Mouse (Mus musculus) MEL (cell line): ENCODE data around the gene Zscan26. TPM values are rescaled to one million over a fixed set of nuclear protein-coding genes. Genes with fewer than 3 reads are reported as not detected.
"Not testable (repeated sequence)": the region's sequence is repeated elsewhere in the genome, so short reads cannot be mapped to it uniquely, and the experiment has no call there.

ENCODE experiments used
- DNase-seq: peaks from one replicate; pipeline ENCODE4 v3.0.0; 2011; ENCODE audit warnings: low read depth, low spot score
- H3K27ac ChIP-seq: 2 replicates; pipeline ENCODE4 v1.5.1; 2012; ENCODE audit warnings: low read depth, mild to moderate bottlenecking, control low read depth, low read length, moderate library complexity; ENCODE audit not compliant: control insufficient read depth
- H3K27me3 ChIP-seq, 2 experiments: fragments of 150-350 bp in 1 of 2; sonication (generic) in 1 of 2; 2 replicates each; pipeline ENCODE4 v1.6.1; 2012; ENCODE audit warnings: low read length in 2 of 2, mild to moderate bottlenecking in 2 of 2, improper control_type of control experiment in 1 of 2, moderate library complexity in 1 of 2; ENCODE audit not compliant: insufficient read depth in 2 of 2, control insufficient read depth in 1 of 2
- H3K36me3 ChIP-seq, 2 experiments: 2 replicates each; pipeline ENCODE4 v1.6.1; 2012 to 2014; ENCODE audit warnings: low read length in 2 of 2, improper control_type of control experiment in 1 of 2, inconsistent platforms in 1 of 2, mild to moderate bottlenecking in 1 of 2; ENCODE audit not compliant: insufficient read depth in 2 of 2, control insufficient read depth in 1 of 2
- H3K4me1 ChIP-seq, 2 experiments: fragments of 150-350 bp in 1 of 2; sonication (generic) in 1 of 2; 2 replicates each; pipeline ENCODE4 v1.6.1; 2012; ENCODE audit warnings: low read length in 2 of 2, improper control_type of control experiment in 1 of 2, mild to moderate bottlenecking in 1 of 2; ENCODE audit not compliant: insufficient read depth in 2 of 2, control insufficient read depth in 1 of 2
- H3K4me3 ChIP-seq, 2 experiments: fragments of 150-350 bp in 1 of 2; sonication (generic) in 1 of 2; 2 replicates each; pipeline ENCODE4 v1.5.1; 2012; ENCODE audit warnings: low read depth in 2 of 2, low read length in 2 of 2, mild to moderate bottlenecking in 2 of 2, moderate library complexity in 2 of 2, control low read depth in 1 of 2, improper control_type of control experiment in 1 of 2; ENCODE audit not compliant: control insufficient read depth in 1 of 2, insufficient read depth in 1 of 2
- H3K79me2 ChIP-seq: 2 replicates; pipeline ENCODE4 v1.6.1; 2012; ENCODE audit warnings: mild to moderate bottlenecking, low read length, moderate library complexity; ENCODE audit not compliant: control insufficient read depth, poor library complexity, insufficient read depth
- H3K9ac ChIP-seq: 2 replicates; pipeline ENCODE4 v1.6.1; 2012; ENCODE audit warnings: low read depth, mild to moderate bottlenecking, control low read depth, low read length, moderate library complexity; ENCODE audit not compliant: control insufficient read depth, poor library complexity, severe bottlenecking
- H3K9me3 ChIP-seq: fragments of 150-350 bp; sonication (generic); replicated peaks from 2 replicates; pipeline ENCODE4 v1.6.1; 2012; ENCODE audit warnings: mild to moderate bottlenecking, low read length, improper control_type of control experiment, moderate library complexity; ENCODE audit not compliant: insufficient read depth
- CHD2 ChIP-seq: IDR thresholded peaks from 2 replicates; pipeline ENCODE4 v1.6.1; 2011; ENCODE audit warnings: low read length, improper control_type of control experiment
- CTCF ChIP-seq, 3 experiments: IDR thresholded peaks in 2 of 3; conservative IDR thresholded peaks in 1 of 3; 2 replicates each; pipeline ENCODE4 v1.5.1; 2011 to 2012; ENCODE audit warnings: low read length in 3 of 3, low read depth in 2 of 3, mild to moderate bottlenecking in 2 of 3, improper control_type of control experiment in 1 of 3, inconsistent platforms in 1 of 3, mixed read lengths in 1 of 3, moderate library complexity in 1 of 3; ENCODE audit not compliant: control insufficient read depth in 1 of 3, insufficient read depth in 1 of 3, poor library complexity in 1 of 3, severe bottlenecking in 1 of 3
- EP300 ChIP-seq, 2 experiments: IDR thresholded peaks; 2 replicates each; pipeline ENCODE4 v1.6.1; 2011; ENCODE audit warnings: improper control_type of control experiment in 2 of 2, low read length in 2 of 2, low read depth in 1 of 2, mild to moderate bottlenecking in 1 of 2
- GATA1 ChIP-seq: IDR thresholded peaks from 2 replicates; pipeline ENCODE4 v1.6.1; 2011; ENCODE audit warnings: low read depth, low read length, improper control_type of control experiment
- JUND ChIP-seq: IDR thresholded peaks from 2 replicates; pipeline ENCODE4 v1.6.1; 2011; ENCODE audit warnings: low read depth, mild to moderate bottlenecking, improper control_type of control experiment, low read length
- MXI1 ChIP-seq: IDR thresholded peaks from 2 replicates; pipeline ENCODE4 v1.6.1; 2011; ENCODE audit warnings: mild to moderate bottlenecking, low read depth, low read length, improper control_type of control experiment
- POLR2AphosphoS2 ChIP-seq: IDR thresholded peaks from 2 replicates; pipeline ENCODE4 v1.6.1; 2011; ENCODE audit warnings: low read length, improper control_type of control experiment
- POLR2AphosphoS5 ChIP-seq: IDR thresholded peaks from 2 replicates; pipeline ENCODE4 v1.6.1; 2012; ENCODE audit warnings: low read depth, borderline replicate concordance, mild to moderate bottlenecking, inconsistent platforms, low read length, moderate library complexity, mixed read lengths
- ZMIZ1 ChIP-seq: IDR thresholded peaks from 2 replicates; pipeline ENCODE4 v1.6.1; 2012; ENCODE audit warnings: low read depth, mild to moderate bottlenecking, inconsistent platforms, low read length, improper control_type of control experiment, moderate library complexity
- ZNF384 ChIP-seq: IDR thresholded peaks from 2 replicates; pipeline ENCODE4 v1.6.1; 2012; ENCODE audit warnings: low read depth, mild to moderate bottlenecking, inconsistent platforms, low read length, improper control_type of control experiment
- polyA plus RNA-seq, 2 experiments: library from polyadenylated mRNA; stranded (reverse) in 1 of 2; unstranded in 1 of 2; fragments of >175 nt in 1 of 2; fragments of >200 nt in 1 of 2; gene quantifications; 2 replicates each; pipeline versions ENCODE4 v1.2.1 to v1.2.4; 2012; ENCODE audit warnings: low replicate concordance in 2 of 2, low read depth in 1 of 2; ENCODE audit not compliant: insufficient read length in 2 of 2, insufficient read depth in 1 of 2, missing spikeins in 1 of 2
- total RNA-seq: library from RNA; depleted of rRNA; stranded (reverse); fragments of 300-350 nt; gene quantifications from 2 replicates; pipeline ENCODE4 v1.2.3, GENCODE M21; 2012

Zscan26 gene
- total and polyA plus RNA-seq, 3 experiments, result 7.4 to 8.0 TPM; not detected in 1

- DNase-seq, result no peak
- Histone ChIP-seq H3K36me3 (peaks cover 0 to 4% of the 10 kb centered on the region in 2 experiments; a peak in 2 of 4 replicates), H3K27me3 (peaks cover 0 to 3% of the 10 kb centered on the region in 2 experiments; a peak in 3 of 4 replicates), H3K4me1 (peaks cover 0 to 3% of the 10 kb centered on the region in 2 experiments; a peak in 2 of 4 replicates), H3K9ac (no peak overlapping the region), H3K4me3 (no peak overlapping the region), H3K9me3 (no peaks in the 10 kb centered on the region), H3K79me2 (no peaks in the 10 kb centered on the region), H3K27ac (no peak overlapping the region)
- TF ChIP-seq POLR2AphosphoS2, result no peak
- TF ChIP-seq CHD2, result no peak
Measured at GRCm38 (mm10) chr13:21467336-21467735, 13.8 kb upstream of the Zscan26 start.

- not testable (repeated sequence) for H3K79me2 ChIP-seq, H3K27me3 ChIP-seq, H3K27ac ChIP-seq, H3K4me3 ChIP-seq, H3K9ac ChIP-seq, H3K9me3 ChIP-seq, DNase-seq, H3K36me3 ChIP-seq, H3K4me1 ChIP-seq
Measured at GRCm38 (mm10) chr13:21462516-21462915, 9.0 kb upstream of the Zscan26 start.

- DNase-seq, result no peak
- Histone ChIP-seq H3K27me3 (peaks cover 6% of the 10 kb centered on the region in 2 experiments), H3K9me3 (no peaks in the 10 kb centered on the region), H3K27ac (no peak overlapping the region), H3K79me2 (peaks cover 2% of the 10 kb centered on the region)
- no peak for TF ChIP-seq CTCF (IDR thresholded peaks at IDR 0.05 in 2 of 3, conservative IDR thresholded peaks at IDR 0.05 in 1 of 3; ENCODE audit: control insufficient read depth in 1 of 3, insufficient read depth in 1 of 3, low read depth in 2 of 3, low read length in 3 of 3, poor library complexity in 1 of 3, severe bottlenecking in 1 of 3)
- TF ChIP-seq EP300 (IDR thresholded peaks at IDR 0.05; ENCODE audit: low read depth in 1 of 2, low read length in 2 of 2), result no peak
- no peak for TF ChIP-seq JUND
- TF ChIP-seq POLR2AphosphoS5, result no peak
- TF ChIP-seq, all 39 proteins: peak for 0
- Histone ChIP-seq H3K9ac (no peak overlapping the region), H3K36me3 (peaks cover 0 to 8% of the 10 kb centered on the region in 2 experiments; a peak in 2 of 4 replicates), H3K4me3 (no peak overlapping the region), H3K4me1 (peaks cover 3 to 6% of the 10 kb centered on the region in 2 experiments; a peak in 2 of 4 replicates)
Measured at GRCm38 (mm10) chr13:21456347-21456746, 2.8 kb upstream of the Zscan26 start.

DNA sequence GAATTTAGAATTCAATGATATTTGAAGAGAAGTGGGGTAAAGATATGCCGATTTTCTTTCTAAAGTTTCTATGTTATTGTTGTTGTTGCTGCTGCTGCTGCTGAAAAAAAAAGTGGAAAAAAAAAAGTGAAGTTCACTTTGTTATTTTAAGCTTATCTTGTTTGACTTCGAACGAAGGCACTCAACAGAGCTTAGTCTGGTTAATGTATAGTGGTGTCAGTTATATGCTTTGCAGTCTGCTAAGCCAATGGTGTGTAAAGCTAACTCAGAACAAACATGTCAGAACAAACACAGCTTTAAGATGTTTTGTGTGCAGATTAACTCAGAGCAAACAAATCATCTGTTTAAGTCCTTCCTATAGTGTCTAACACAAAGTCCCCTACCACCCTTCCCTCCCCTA, 603 bp upstream of the Zscan26 start:
- no peaks in the 10 kb centered on the region for H3K9me3 ChIP-seq
- TF ChIP-seq GATA1 (0 out of 2 replicates have a peak, but pooled peaks have one; percentile 9), ZNF384 (peak; percentile 81), MXI1 (no peak), ZMIZ1 (no peak)
- peaks cover 2% of the 10 kb centered on the region for H3K79me2 ChIP-seq
- peak; percentile 30 for DNase-seq
- H3K27me3 ChIP-seq, result peaks cover 2 to 3% of the 10 kb centered on the region in 2 experiments; a peak in 3 of 4 replicates
- H3K4me3 ChIP-seq, result peak overlapping the region in 1 of 2 experiments; percentile 65; a peak in 2 of 4 replicates
- H3K4me1 ChIP-seq, result peaks cover 3 to 6% of the 10 kb centered on the region in 2 experiments; a peak in 2 of 4 replicates
- H3K9ac ChIP-seq, result no peak overlapping the region
- H3K36me3 ChIP-seq, result peaks cover 0 to 8% of the 10 kb centered on the region in 2 experiments; a peak in 2 of 4 replicates
- no peak overlapping the region for H3K27ac ChIP-seq
